Mouse (Mus musculus) liver, postnatal 0 days (tissue): ENCODE measurements at regions not wholly inside any gene's neighbourhood (a gene's known extent, or its start where the extent isn't known, plus 50 kb on each side); places are given as distances from the start of the nearest gene placed in this dataset.

Experiments
- ATAC-seq: fragments of 200-750 bp; cut with Nextera tagmentation; 2 replicates; pipeline ENCODE4 v1.8.0; 2017; ENCODE audit warnings: mild to moderate bottlenecking, moderate library complexity
- DNase-seq: peaks from one replicate; pipeline ENCODE4 v3.0.0-alpha.2; 2016
- H3K27ac ChIP-seq: fragments of 300-500 bp; sonication (generic); 2 replicates; pipeline ENCODE4 v1.5.1; 2014; ENCODE audit warnings: antibody characterized with exemption, moderate library complexity, mild to moderate bottlenecking, low read depth
- H3K27me3 ChIP-seq: fragments of 300-500 bp; sonication (generic); 2 replicates; pipeline ENCODE4 v1.6.1; 2014; ENCODE audit warnings: low read length, control low read depth, mixed read lengths; ENCODE audit not compliant: insufficient read depth
- H3K36me3 ChIP-seq: fragments of 300-500 bp; sonication (generic); replicated peaks from 2 replicates; pipeline ENCODE4 v1.6.1; 2014; ENCODE audit warnings: mild to moderate bottlenecking, control low read depth, low read length, moderate library complexity, mixed read lengths; ENCODE audit not compliant: insufficient read depth
- H3K4me1 ChIP-seq: fragments of 300-500 bp; sonication (generic); 2 replicates; pipeline ENCODE4 v1.6.1; 2014; ENCODE audit warnings: antibody characterized with exemption, mild to moderate bottlenecking, control low read depth; ENCODE audit not compliant: insufficient read depth
- H3K4me2 ChIP-seq: fragments of 300-500 bp; sonication (generic); 2 replicates; pipeline ENCODE4 v1.6.1; 2014; ENCODE audit warnings: low read depth, mild to moderate bottlenecking, low read length, moderate library complexity, mixed read lengths
- H3K4me3 ChIP-seq: fragments of 300-500 bp; sonication (generic); 2 replicates; pipeline ENCODE4 v1.5.1; 2014; ENCODE audit warnings: low read depth, low read length
- H3K9ac ChIP-seq: fragments of 300-500 bp; sonication (generic); replicated peaks from 2 replicates; pipeline ENCODE4 v1.6.1; 2014; ENCODE audit warnings: mild to moderate bottlenecking, moderate library complexity
- H3K9me3 ChIP-seq: fragments of 300-500 bp; sonication (generic); 2 replicates; pipeline ENCODE4 v1.6.1; 2016; ENCODE audit warnings: mild to moderate bottlenecking, control low read depth, low read length, mixed read lengths
- CTCF ChIP-seq: sonication (generic); IDR thresholded peaks from 2 replicates; pipeline ENCODE4 v1.5.1; 2016; ENCODE audit warnings: antibody characterized with exemption, low read depth
- EP300 ChIP-seq: IDR thresholded peaks from 2 replicates; pipeline ENCODE4 v1.6.1; 2016; ENCODE audit warnings: antibody characterized with exemption, low read depth, mild to moderate bottlenecking
- WGBS: fragments of 180-500 bp; shearing (Covaris S2); extraction: QIAGEN DNeasy Blood & Tissue Kit; methylation state at CpG from one replicate; pipeline ENCODE4 v1.1.7; 2014; ENCODE audit not compliant: insufficient replicate concordance; 5-methylcytosine and 5-hydroxymethylcytosine counted together

DNA sequence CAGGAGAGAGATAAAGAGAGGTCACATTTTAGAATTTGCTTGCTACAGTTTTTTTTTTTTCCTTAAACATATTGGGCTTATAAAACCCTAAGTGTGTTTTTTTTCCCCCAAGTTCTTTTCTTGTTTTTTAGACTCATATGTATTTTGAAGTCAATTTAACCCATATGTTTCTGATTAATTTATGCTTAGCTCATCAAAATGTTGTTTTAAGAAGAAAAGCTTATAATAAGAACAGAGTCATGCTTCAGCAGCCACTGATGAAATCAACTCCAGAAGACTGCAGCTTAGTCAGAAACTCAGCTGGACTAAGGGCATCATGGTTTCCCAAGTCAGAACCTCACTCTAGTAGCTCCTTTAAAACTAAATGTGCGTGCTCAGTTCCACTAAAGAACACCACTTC lies 454.7 kb upstream of the Jag1 start:
- 63% methylated on average over 1 of the region's 1 CpGs for WGBS
- Histone ChIP-seq H3K9me3 (no peaks in the 10 kb centered on the region), H3K36me3 (no peaks in the 10 kb centered on the region), H3K4me3 (no peak overlapping the region), H3K4me2 (no peak overlapping the region), H3K9ac (no peak overlapping the region), H3K27ac (no peak overlapping the region), H3K27me3 (no peaks in the 10 kb centered on the region), H3K4me1 (no peaks in the 10 kb centered on the region)
- no peak for ATAC-seq
- TF ChIP-seq CTCF (no peak), EP300 (no peak)
- DNase-seq, result no peak

DNA sequence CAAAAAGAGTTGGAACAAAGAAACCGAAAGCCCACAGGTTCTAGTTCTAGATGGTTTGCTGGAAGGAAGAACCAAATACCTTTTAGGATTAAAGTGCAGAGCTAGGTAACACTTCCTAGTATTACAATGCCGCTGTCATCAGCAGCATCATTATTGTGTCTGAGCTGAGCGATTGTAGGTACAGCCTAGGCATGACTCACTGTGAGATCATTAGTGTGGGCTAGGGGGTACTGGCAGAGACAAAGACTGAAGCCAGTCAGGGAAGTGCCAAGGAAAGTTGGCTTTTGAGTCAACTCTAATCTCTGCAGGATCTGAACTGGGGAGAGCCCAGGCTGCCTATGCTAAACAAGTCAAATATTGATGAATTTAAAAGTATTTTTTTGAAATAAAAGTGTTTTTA lies 450.2 kb upstream of the Jag1 start:
- Histone ChIP-seq H3K4me2 (no peak overlapping the region), H3K4me1 (no peaks in the 10 kb centered on the region), H3K36me3 (no peaks in the 10 kb centered on the region), H3K9me3 (no peaks in the 10 kb centered on the region), H3K27me3 (no peaks in the 10 kb centered on the region), H3K9ac (no peak overlapping the region), H3K4me3 (no peak overlapping the region), H3K27ac (no peak overlapping the region)
- ATAC-seq (no peak), DNase-seq (no peak)
- 86% methylated on average over 3 of the region's 3 CpGs for WGBS
- TF ChIP-seq CTCF, result no peak
- TF ChIP-seq EP300, result no peak

DNA sequence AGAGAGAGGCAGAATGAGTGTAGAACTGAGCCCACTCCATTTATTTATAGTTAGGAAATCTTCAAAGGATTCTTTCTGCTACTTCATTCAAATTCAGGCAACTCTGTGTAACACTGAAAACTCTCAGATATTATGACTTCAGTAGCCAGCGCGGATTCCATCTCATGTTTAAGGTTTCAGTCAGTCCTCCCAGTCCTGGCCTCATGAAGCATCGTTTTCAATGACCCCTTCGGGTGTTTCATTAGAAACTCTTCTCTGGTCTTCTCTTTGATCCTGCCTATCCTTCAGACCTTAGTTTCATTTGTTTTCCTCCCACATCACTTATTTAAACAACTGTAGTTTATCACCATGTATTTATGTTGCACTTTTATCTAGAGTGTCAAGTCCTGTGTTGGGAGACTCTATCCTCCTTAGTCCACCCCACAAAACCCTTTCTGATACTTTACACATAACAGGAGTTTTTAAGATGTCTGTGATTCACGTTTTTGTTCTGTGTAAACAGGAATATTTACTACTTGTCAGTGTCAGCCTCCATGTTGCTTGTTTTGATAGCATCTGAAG lies 447.7 kb upstream of the Jag1 start:
- no peak for DNase-seq
- 74% methylated on average over 5 of the region's 5 CpGs for WGBS
- Histone ChIP-seq H3K27ac (no peak overlapping the region), H3K4me3 (no peak overlapping the region), H3K36me3 (no peaks in the 10 kb centered on the region), H3K9me3 (no peaks in the 10 kb centered on the region), H3K27me3 (no peaks in the 10 kb centered on the region), H3K4me1 (no peaks in the 10 kb centered on the region), H3K4me2 (no peak overlapping the region), H3K9ac (no peak overlapping the region)
- TF ChIP-seq EP300, result no peak
- no peak for TF ChIP-seq CTCF
- no peak for ATAC-seq

DNA sequence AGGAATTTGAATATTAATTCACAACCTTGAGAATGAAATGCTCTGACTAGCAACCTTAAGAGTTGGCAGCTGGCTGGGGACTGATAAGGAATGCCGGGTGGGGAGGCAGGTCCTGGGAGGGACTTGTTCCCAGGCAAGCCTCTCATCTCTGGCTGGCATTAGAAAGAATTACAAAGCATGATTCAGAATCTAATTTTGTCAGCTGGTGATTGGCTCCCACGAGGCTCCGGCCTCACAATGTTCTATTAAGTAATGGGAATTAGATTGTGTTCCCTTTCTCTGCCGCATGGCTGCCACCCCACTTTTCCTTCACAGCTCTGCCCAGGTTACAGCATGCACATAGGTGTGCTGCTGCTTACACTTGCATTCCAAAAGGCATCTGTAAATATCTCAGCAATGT lies 443.9 kb upstream of the Jag1 start:
- Histone ChIP-seq H3K27ac (no peak overlapping the region), H3K4me1 (no peaks in the 10 kb centered on the region), H3K4me3 (no peak overlapping the region), H3K27me3 (no peaks in the 10 kb centered on the region), H3K9me3 (no peaks in the 10 kb centered on the region), H3K4me2 (no peak overlapping the region), H3K36me3 (no peaks in the 10 kb centered on the region), H3K9ac (no peak overlapping the region)
- no peak for TF ChIP-seq CTCF
- no peak for TF ChIP-seq EP300
- DNase-seq (no peak), ATAC-seq (no peak)
- WGBS, result 53% methylated on average over 4 of the region's 4 CpGs

DNA sequence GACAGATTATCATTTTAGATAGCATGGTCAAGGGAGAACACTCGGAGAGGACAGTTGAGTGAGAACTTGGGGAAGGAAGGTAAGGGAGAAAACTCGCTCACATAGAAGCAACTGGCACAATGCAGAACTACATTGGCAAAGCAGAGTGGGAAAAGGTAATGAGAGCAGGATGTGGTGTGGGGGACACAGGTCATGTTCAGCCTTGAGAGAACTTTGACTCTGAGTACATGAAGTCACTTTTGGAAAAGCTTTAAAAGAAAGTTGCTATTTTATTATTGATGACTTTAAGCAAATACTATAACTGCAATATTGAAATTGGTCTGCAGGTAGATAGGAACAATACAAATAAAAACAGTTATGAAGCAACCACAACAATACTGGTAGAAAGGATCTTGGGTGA lies 437.4 kb upstream of the Jag1 start:
- 66% methylated on average over 2 of the region's 2 CpGs for WGBS
- no peak for ATAC-seq

DNA sequence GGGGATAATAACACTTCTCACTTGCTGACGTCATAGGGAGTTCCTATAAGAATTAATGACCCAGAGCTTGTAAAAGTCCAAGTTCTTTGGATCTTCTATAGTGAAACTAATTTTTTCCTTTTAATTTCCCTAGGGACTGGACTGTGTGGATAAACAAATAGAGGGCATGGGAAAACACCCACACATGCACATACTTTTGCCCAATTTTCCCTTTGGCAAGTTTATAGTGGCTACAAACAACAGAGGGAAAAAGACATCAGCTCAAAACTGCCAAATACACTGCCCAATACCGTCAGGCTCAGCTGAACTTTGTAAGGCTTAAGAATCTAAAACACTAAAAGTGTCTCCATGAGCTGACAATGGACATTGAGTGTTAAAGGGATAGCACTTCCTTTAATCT lies 420.1 kb upstream of the Jag1 start:
- 57% methylated on average over 2 of the region's 2 CpGs for WGBS
- no peaks in the 10 kb centered on the region for H3K36me3 ChIP-seq
- H3K4me1 ChIP-seq, result no peaks in the 10 kb centered on the region
- H3K9ac ChIP-seq, result no peak overlapping the region
- DNase-seq (no peak), ATAC-seq (no peak)
- H3K4me3 ChIP-seq, result no peak overlapping the region
- no peak overlapping the region for H3K4me2 ChIP-seq
- no peak for TF ChIP-seq EP300
- no peak for TF ChIP-seq CTCF
- no peak overlapping the region for H3K27ac ChIP-seq
- H3K27me3 ChIP-seq, result no peaks in the 10 kb centered on the region
- no peaks in the 10 kb centered on the region for H3K9me3 ChIP-seq

More for the DNA sequence above, 437.4 kb upstream of the Jag1 start:
- Histone ChIP-seq H3K9me3 (no peaks in the 10 kb centered on the region), H3K9ac (no peak overlapping the region), H3K4me1 (no peaks in the 10 kb centered on the region), H3K27ac (no peak overlapping the region), H3K4me2 (no peak overlapping the region), H3K36me3 (no peaks in the 10 kb centered on the region), H3K27me3 (no peaks in the 10 kb centered on the region), H3K4me3 (no peak overlapping the region)
- TF ChIP-seq CTCF, result no peak
- no peak for TF ChIP-seq EP300
- DNase-seq, result no peak

DNA sequence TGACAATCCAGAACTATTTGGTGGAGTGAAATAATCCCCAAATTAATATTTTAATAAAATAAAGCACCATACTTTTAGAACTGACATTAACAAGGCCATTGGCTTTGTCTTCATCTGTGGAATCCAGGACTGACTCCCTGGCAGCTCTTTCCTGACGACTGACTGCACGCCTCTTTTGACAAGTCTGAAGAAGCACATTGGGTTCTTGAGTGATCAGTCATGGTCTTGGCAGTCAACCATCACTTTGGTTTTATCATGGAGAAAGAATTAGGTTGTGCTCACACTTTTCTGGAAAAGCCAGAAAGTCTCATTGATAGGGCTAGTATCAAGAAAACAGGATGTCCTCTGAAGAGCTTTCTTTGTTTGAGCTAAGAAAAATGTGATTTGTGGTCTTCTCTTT lies 399.8 kb upstream of the Jag1 start:
- Histone ChIP-seq H3K4me2 (no peak overlapping the region), H3K9me3 (no peaks in the 10 kb centered on the region), H3K9ac (no peak overlapping the region), H3K36me3 (no peaks in the 10 kb centered on the region), H3K4me3 (no peak overlapping the region), H3K27ac (no peak overlapping the region), H3K4me1 (no peaks in the 10 kb centered on the region), H3K27me3 (no peaks in the 10 kb centered on the region)
- TF ChIP-seq CTCF, result no peak
- no peak for TF ChIP-seq EP300
- no peak for DNase-seq
- no peak for ATAC-seq
- WGBS, result 67% methylated on average over 2 of the region's 2 CpGs
